In the genomic region with DNA sequence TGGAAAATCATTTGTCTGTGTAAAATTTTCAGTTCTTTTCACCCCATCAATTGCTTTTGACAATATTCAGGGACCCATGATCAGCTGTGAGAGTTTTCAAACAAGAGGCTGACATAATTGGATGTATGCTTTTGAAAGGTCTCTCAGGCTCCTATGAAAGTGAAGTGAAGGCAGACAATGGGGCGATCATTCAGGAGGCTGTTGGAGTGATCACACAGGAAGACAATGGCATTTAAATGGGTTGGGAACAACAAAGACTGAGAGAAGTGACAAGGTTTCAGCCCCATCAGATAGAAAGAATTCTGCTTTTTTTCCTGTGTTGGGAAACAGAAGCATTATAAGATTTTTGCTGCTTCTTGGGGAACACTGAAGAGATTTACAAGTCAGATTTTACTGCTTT, we compare ENCODE assay signal across 15 mouse cellular contexts.
"Had no signal": no experiment of that assay in that cellular context is flagged by ENCODE, and none has a peak within 500 bp of the region (broad histone marks: within the 10 kb centered on the region; RNA-seq: fewer than 3 reads in every experiment).

No protein-coding gene starts in this region.

- H3K9me3 ChIP-seq: limb, embryonic 10.5 days; liver, embryonic 15.5 days; midbrain, embryonic 12.5 days; neural tube, embryonic 13.5 days had no signal

- H3K4me3 ChIP-seq: left cerebral cortex, adult 2 months; limb, embryonic 10.5 days; liver, embryonic 15.5 days; midbrain, embryonic 12.5 days; neural tube, embryonic 13.5 days had no signal

- H3K9ac ChIP-seq: liver, embryonic 15.5 days; lung, embryonic 14.5 days; midbrain, embryonic 12.5 days; neural tube, embryonic 13.5 days had no signal

- H3K36me3 ChIP-seq: limb, embryonic 10.5 days; liver, embryonic 15.5 days; midbrain, embryonic 12.5 days; neural tube, embryonic 13.5 days had no signal

- H3K27me3 ChIP-seq: liver, embryonic 15.5 days; midbrain, embryonic 12.5 days; neural tube, embryonic 13.5 days had no signal

- DNase-seq: kidney, postnatal 36 days; lung, embryonic 14.5 days; lung, postnatal 10 days; lung, postnatal 4 days; right cerebral cortex, adult 18-20 months; right cerebral cortex, postnatal 25 days; thymus, postnatal 4 days had no signal

- ATAC-seq: midbrain, embryonic 16.5 days had no signal

- H3K4me2 ChIP-seq: liver, embryonic 11.5 days; liver, embryonic 15.5 days; lung, embryonic 14.5 days; midbrain, embryonic 12.5 days; neural tube, embryonic 13.5 days had no signal

- H3K4me1 ChIP-seq: limb, embryonic 10.5 days; liver, embryonic 15.5 days; neural tube, embryonic 13.5 days had no signal

- H3K27ac ChIP-seq: kidney, postnatal 0 days; left cerebral cortex, adult 2 months; limb, embryonic 10.5 days; liver, embryonic 15.5 days; midbrain, embryonic 12.5 days; neural tube, embryonic 13.5 days had no signal
